Mouse (Mus musculus): Measurements from ENCODE around the gene Hoxb4. TPM values are rescaled to one million over a fixed set of nuclear protein-coding genes. Genes with fewer than 3 reads are reported as not detected.

Gene Hoxb4
- polyA plus RNA-seq, 1 experiment from 2014 or later, result 4.1 TPM

- 4% methylated on average over 40 of the region's 40 CpGs for WGBS
Observed at GRCm38 (mm10) chr11:96341701-96342575, 23.9 kb downstream of the Hoxb4 start.

GRCm38 (mm10) chr11:96342576-96342930 is 24.5 kb downstream of the Hoxb4 start:
- no peak for ATAC-seq (ENCODE audit: low FRiP score, low TSS enrichment)
- Histone ChIP-seq H3K9me3 (ENCODE audit: low read length) (no peaks in the 10 kb centered on the region), H3K4me2 (replicated peaks; ENCODE audit: low read depth, low read length) (peak overlapping the region; percentile 90), H3K27ac (ENCODE audit: low read length) (peak overlapping the region; percentile 99), H3K4me1 (ENCODE audit: insufficient read depth, low read length) (peaks cover 91% of the 10 kb centered on the region), H3K4me3 (ENCODE audit: low read length) (peak overlapping the region; percentile 43), H3K9ac (replicated peaks; ENCODE audit: low read length) (peak overlapping the region; percentile 81), H3K27me3 (ENCODE audit: insufficient read depth, low read length) (no peaks in the 10 kb centered on the region), H3K36me3 (ENCODE audit: insufficient read depth, low read length) (peaks cover 31% of the 10 kb centered on the region)
- WGBS, result 9% methylated on average over 4 of the region's 4 CpGs

More at GRCm38 (mm10) chr11:96341701-96342575, 23.9 kb downstream of the Hoxb4 start:
- Histone ChIP-seq H3K9ac (replicated peaks; ENCODE audit: low read length) (peak overlapping the region; percentile 81), H3K27ac (ENCODE audit: low read length) (peak overlapping the region; percentile 99), H3K4me3 (ENCODE audit: low read length) (peak overlapping the region; percentile 43), H3K27me3 (ENCODE audit: insufficient read depth, low read length) (no peaks in the 10 kb centered on the region), H3K9me3 (ENCODE audit: low read length) (no peaks in the 10 kb centered on the region), H3K4me1 (ENCODE audit: insufficient read depth, low read length) (peaks cover 93% of the 10 kb centered on the region), H3K4me2 (replicated peaks; ENCODE audit: low read depth, low read length) (peak overlapping the region; percentile 90), H3K36me3 (ENCODE audit: insufficient read depth, low read length) (peaks cover 31% of the 10 kb centered on the region)
- ATAC-seq (ENCODE audit: low FRiP score, low TSS enrichment), result no peak

- H3K27me3 ChIP-seq (ENCODE audit: insufficient read depth, low read length), result no peaks in the 10 kb centered on the region
- peak overlapping the region; percentile 68 for H3K9ac ChIP-seq (replicated peaks; ENCODE audit: low read length)
- peaks cover 90% of the 10 kb centered on the region for H3K4me1 ChIP-seq (ENCODE audit: insufficient read depth, low read length)
- H3K9me3 ChIP-seq (ENCODE audit: low read length), result no peaks in the 10 kb centered on the region
- WGBS, result 34% methylated on average over 2 of the region's 2 CpGs
- H3K36me3 ChIP-seq (ENCODE audit: insufficient read depth, low read length), result peaks cover 28% of the 10 kb centered on the region
- peak overlapping the region; percentile 99 for H3K27ac ChIP-seq (ENCODE audit: low read length)
- H3K4me2 ChIP-seq (replicated peaks; ENCODE audit: low read depth, low read length), result peak overlapping the region; percentile 90
- ATAC-seq (ENCODE audit: low FRiP score, low TSS enrichment), result no peak
- peak overlapping the region; percentile 19 for H3K4me3 ChIP-seq (ENCODE audit: low read length)
Observed at GRCm38 (mm10) chr11:96343206-96343745, 25.2 kb downstream of the Hoxb4 start.

GRCm38 (mm10) chr11:96344061-96344877 is 26.2 kb downstream of the Hoxb4 start:
- H3K36me3 ChIP-seq (ENCODE audit: insufficient read depth, low read length), result peaks cover 28% of the 10 kb centered on the region
- H3K4me3 ChIP-seq (ENCODE audit: low read length), result peak overlapping the region; percentile 18
- peak overlapping the region; percentile 68 for H3K9ac ChIP-seq (replicated peaks; ENCODE audit: low read length)
- H3K4me1 ChIP-seq (ENCODE audit: insufficient read depth, low read length), result peaks cover 90% of the 10 kb centered on the region
- no peaks in the 10 kb centered on the region for H3K9me3 ChIP-seq (ENCODE audit: low read length)
- H3K4me2 ChIP-seq (replicated peaks; ENCODE audit: low read depth, low read length), result peak overlapping the region; percentile 90
- no peaks in the 10 kb centered on the region for H3K27me3 ChIP-seq (ENCODE audit: insufficient read depth, low read length)
- WGBS, result 21% methylated on average over 40 of the region's 40 CpGs
- ATAC-seq (ENCODE audit: low FRiP score, low TSS enrichment), result peak; percentile 25; the same call in 1 of the 2 replicates
- H3K27ac ChIP-seq (ENCODE audit: low read length), result peak overlapping the region; percentile 99

GRCm38 (mm10) chr11:96344878-96345159 is 26.8 kb downstream of the Hoxb4 start:
- H3K9ac ChIP-seq (replicated peaks; ENCODE audit: low read length), result peak overlapping the region; percentile 68
- H3K4me1 ChIP-seq (ENCODE audit: insufficient read depth, low read length), result peaks cover 90% of the 10 kb centered on the region
- ATAC-seq (ENCODE audit: low FRiP score, low TSS enrichment), result no peak
- H3K4me3 ChIP-seq (ENCODE audit: low read length), result peak overlapping the region; percentile 37
- H3K4me2 ChIP-seq (replicated peaks; ENCODE audit: low read depth, low read length), result peak overlapping the region; percentile 90
- no peaks in the 10 kb centered on the region for H3K27me3 ChIP-seq (ENCODE audit: insufficient read depth, low read length)
- H3K27ac ChIP-seq (ENCODE audit: low read length), result peak overlapping the region; percentile 99
- 23% methylated on average over 6 of the region's 6 CpGs for WGBS
- peaks cover 28% of the 10 kb centered on the region for H3K36me3 ChIP-seq (ENCODE audit: insufficient read depth, low read length)
- no peaks in the 10 kb centered on the region for H3K9me3 ChIP-seq (ENCODE audit: low read length)

GRCm38 (mm10) chr11:96345220-96345892 is 27.3 kb downstream of the Hoxb4 start:
- Histone ChIP-seq H3K36me3 (ENCODE audit: insufficient read depth, low read length) (peaks cover 28% of the 10 kb centered on the region), H3K9ac (replicated peaks; ENCODE audit: low read length) (peak overlapping the region; percentile 68), H3K4me2 (replicated peaks; ENCODE audit: low read depth, low read length) (peak overlapping the region; percentile 90), H3K4me1 (ENCODE audit: insufficient read depth, low read length) (peaks cover 89% of the 10 kb centered on the region), H3K27ac (ENCODE audit: low read length) (peak overlapping the region; percentile 99), H3K27me3 (ENCODE audit: insufficient read depth, low read length) (no peaks in the 10 kb centered on the region), H3K4me3 (ENCODE audit: low read length) (peak overlapping the region; percentile 37), H3K9me3 (ENCODE audit: low read length) (no peaks in the 10 kb centered on the region)
- 7% methylated on average over 39 of the region's 56 CpGs for WGBS
- ATAC-seq (ENCODE audit: low FRiP score, low TSS enrichment), result no peak

- peak overlapping the region; percentile 37 for H3K4me3 ChIP-seq (ENCODE audit: low read length)
- H3K27me3 ChIP-seq (ENCODE audit: insufficient read depth, low read length), result no peaks in the 10 kb centered on the region
- peaks cover 93% of the 10 kb centered on the region for H3K4me1 ChIP-seq (ENCODE audit: insufficient read depth, low read length)
- H3K9me3 ChIP-seq (ENCODE audit: low read length), result no peaks in the 10 kb centered on the region
- ATAC-seq (ENCODE audit: low FRiP score, low TSS enrichment), result no peak
- peak overlapping the region; percentile 68 for H3K9ac ChIP-seq (replicated peaks; ENCODE audit: low read length)
- 11% methylated on average over 45 of the region's 45 CpGs for WGBS
- peaks cover 28% of the 10 kb centered on the region for H3K36me3 ChIP-seq (ENCODE audit: insufficient read depth, low read length)
- H3K4me2 ChIP-seq (replicated peaks; ENCODE audit: low read depth, low read length), result peak overlapping the region; percentile 90
- H3K27ac ChIP-seq (ENCODE audit: low read length), result peak overlapping the region; percentile 99
Observed at GRCm38 (mm10) chr11:96345893-96346806, 28.1 kb downstream of the Hoxb4 start.

GRCm38 (mm10) chr11:96346916-96347520 is 29.0 kb downstream of the Hoxb4 start:
- H3K4me3 ChIP-seq (ENCODE audit: low read length), result no peak overlapping the region
- no peaks in the 10 kb centered on the region for H3K27me3 ChIP-seq (ENCODE audit: insufficient read depth, low read length)
- H3K4me1 ChIP-seq (ENCODE audit: insufficient read depth, low read length), result peaks cover 89% of the 10 kb centered on the region
- H3K9me3 ChIP-seq (ENCODE audit: low read length), result no peaks in the 10 kb centered on the region
- no peak for ATAC-seq (ENCODE audit: low FRiP score, low TSS enrichment)
- H3K9ac ChIP-seq (replicated peaks; ENCODE audit: low read length), result peak overlapping the region; percentile 68
- no peak overlapping the region; the same call in 1 of the 2 replicates for H3K4me2 ChIP-seq (replicated peaks; ENCODE audit: low read depth, low read length)
- WGBS, result 42% methylated on average over 5 of the region's 5 CpGs
- peaks cover 28% of the 10 kb centered on the region for H3K36me3 ChIP-seq (ENCODE audit: insufficient read depth, low read length)
- peak overlapping the region; percentile 99 for H3K27ac ChIP-seq (ENCODE audit: low read length)

Data from kidney, embryonic 16.5 days (tissue).